Mouse (Mus musculus) heart, adult 2 months (tissue): ENCODE measurements around the gene Actn4. TPM values are rescaled to one million over a fixed set of nuclear protein-coding genes. Genes with fewer than 3 reads are reported as not detected.
A peak's percentile ranks its signal among the peaks of the same experiment; 100 is the strongest.
"Not testable (repeated sequence)": the region's sequence is repeated elsewhere in the genome, so short reads cannot be mapped to it uniquely, and the experiment has no call there.

ENCODE experiments used
- DNase-seq, 2 experiments: peaks; one replicate each; pipeline ENCODE4 v3.0.0; 2021
- H3K27ac ChIP-seq: fragments of 200-600 bp; 2 replicates; pipeline ENCODE4 v1.8.1; 2022
- H3K27me3 ChIP-seq: fragments of 200-500 bp; 2 replicates; pipeline ENCODE4 v1.6.1; 2012; ENCODE audit warnings: mild to moderate bottlenecking, low read length, inconsistent platforms, mixed read lengths; ENCODE audit not compliant: control insufficient read depth, insufficient read depth
- H3K36me3 ChIP-seq: fragments of 200-500 bp; 2 replicates; pipeline ENCODE4 v1.6.1; 2012; ENCODE audit warnings: low read length, inconsistent platforms; ENCODE audit not compliant: control insufficient read depth, insufficient read depth
- H3K4me1 ChIP-seq: fragments of 200-500 bp; 2 replicates; pipeline ENCODE4 v1.6.1; 2011; ENCODE audit warnings: low read length; ENCODE audit not compliant: control insufficient read depth, insufficient read depth
- H3K4me3 ChIP-seq: fragments of 200-600 bp; 2 replicates; pipeline ENCODE4 v1.8.1; 2022
- H3K79me2 ChIP-seq: fragments of 200-500 bp; replicated peaks from 2 replicates; pipeline ENCODE4 v1.6.1; 2012; ENCODE audit warnings: mild to moderate bottlenecking, inconsistent platforms, low read length, moderate library complexity, mixed read lengths; ENCODE audit not compliant: control insufficient read depth, insufficient read depth
- H3K9ac ChIP-seq: fragments of 200-500 bp; 2 replicates; pipeline ENCODE4 v1.6.1; 2012; ENCODE audit warnings: low read depth, mild to moderate bottlenecking, control low read depth, inconsistent platforms, low read length, mixed read lengths
- CTCF ChIP-seq: fragments of 200-600 bp; IDR thresholded peaks from 2 replicates; pipeline ENCODE4 v1.8.1; 2022; ENCODE audit warnings: antibody characterized with exemption, mild to moderate bottlenecking, moderate library complexity
- EP300 ChIP-seq: fragments of 200-500 bp; IDR thresholded peaks from 2 replicates; pipeline ENCODE4 v1.6.1; 2011; ENCODE audit warnings: low read depth, low read length, control low read depth; ENCODE audit not compliant: insufficient read depth
- POLR2A ChIP-seq: fragments of 200-500 bp; IDR thresholded peaks from 2 replicates; pipeline ENCODE4 v1.6.1; 2011; ENCODE audit warnings: mild to moderate bottlenecking, low read depth, low read length, control low read depth; ENCODE audit not compliant: insufficient read depth
- WGBS: fragments of 180-500 bp; shearing (Covaris S2); methylation state at CpG from one replicate; pipeline ENCODE4 v1.1.7; 2018; 5-methylcytosine and 5-hydroxymethylcytosine counted together
- intact Hi-C: fragments of 180-260 bp; cut with DNase I; formaldehyde crosslinking; loops from one replicate; pipeline ENCODE4 v1.15.1; 2025
- polyA plus RNA-seq: library from polyadenylated mRNA; depleted of rRNA; stranded (reverse); fragments of >200 nt; gene quantifications from 2 replicates; pipeline ENCODE4 v1.2.3, GENCODE M21; 2012
- total RNA-seq, 2 experiments: library from RNA; stranded (reverse); gene quantifications; 2 replicates each; pipeline ENCODE4 v1.2.3; 2021

Actn4 gene
- total and polyA plus RNA-seq, 3 experiments = 66.1 to 123 (median 85.7) TPM

DNA sequence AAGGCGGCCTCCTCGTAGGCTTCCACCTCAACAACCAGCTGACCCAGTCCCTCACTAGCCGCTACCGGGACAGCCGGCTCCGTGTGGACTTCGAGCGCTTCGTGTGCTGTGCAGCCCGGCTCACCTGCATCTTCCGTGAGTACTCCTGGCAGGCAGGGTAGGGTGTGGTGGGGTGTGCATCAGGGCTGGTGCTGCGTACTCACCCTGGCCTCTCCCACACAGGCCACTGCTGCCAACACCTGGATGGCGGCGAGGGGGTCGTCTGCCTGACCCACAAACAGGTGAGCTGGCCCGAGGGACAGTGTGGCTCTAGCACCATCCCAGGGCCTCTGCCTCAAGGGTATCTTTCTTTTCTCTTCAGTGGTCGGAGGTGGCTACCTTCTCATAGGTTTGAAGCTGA is 69.5 kb downstream of the Actn4 start:
- Histone ChIP-seq H3K27ac (no peak overlapping the region), H3K36me3 (no peaks in the 10 kb centered on the region), H3K4me1 (peaks cover 3% of the 10 kb centered on the region), H3K4me3 (no peak overlapping the region), H3K27me3 (no peaks in the 10 kb centered on the region), H3K9ac (no peak overlapping the region), H3K79me2 (no peaks in the 10 kb centered on the region)
- intact Hi-C loops = loop anchor here (10.0 kb wide), 1 partner anchor 142 kb away; no protein-coding TSS in a partner anchor
- DNase-seq = no peak
- WGBS = 90% methylated on average over 17 of the region's 17 CpGs
- TF ChIP-seq CTCF (no peak), EP300 (no peak), POLR2A (no peak)

GRCm38 (mm10) chr7:28888701-28889161 is 73.4 kb downstream of the Actn4 start:
- H3K27ac ChIP-seq = no peak overlapping the region
- intact Hi-C loops = no loop called here
- WGBS = 4% methylated on average over 27 of the region's 27 CpGs
- H3K36me3 ChIP-seq = no peaks in the 10 kb centered on the region
- H3K27me3 ChIP-seq = no peaks in the 10 kb centered on the region
- DNase-seq = no peak
- peaks cover 3% of the 10 kb centered on the region for H3K4me1 ChIP-seq
- no peak for TF ChIP-seq CTCF
- no peak for TF ChIP-seq EP300
- TF ChIP-seq POLR2A = no peak
- H3K4me3 ChIP-seq = peak overlapping the region; percentile 39
- H3K9ac ChIP-seq = peak overlapping the region; percentile 7; the same call in 1 of the 2 replicates
- H3K79me2 ChIP-seq = no peaks in the 10 kb centered on the region

DNA sequence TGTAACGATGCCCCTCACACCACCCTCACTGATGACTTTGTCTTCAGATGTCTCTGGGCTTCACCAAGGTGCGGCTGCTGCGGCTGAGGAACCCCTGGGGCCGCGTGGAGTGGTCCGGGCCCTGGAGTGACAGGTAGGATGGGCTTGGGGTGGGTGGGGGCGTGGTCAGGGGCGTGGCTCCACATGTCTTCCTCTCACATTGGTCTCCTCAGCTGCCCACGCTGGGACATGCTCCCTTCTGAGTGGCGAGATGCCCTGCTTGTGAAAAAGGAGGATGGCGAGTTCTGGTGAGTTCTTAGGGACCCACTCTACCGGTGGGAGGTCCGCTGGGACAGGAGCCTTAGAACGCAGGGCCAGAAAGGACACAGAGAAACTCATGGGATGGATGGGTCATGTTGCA is 75.7 kb downstream of the Actn4 start:
- intact Hi-C loops = no loop called here
- no peaks in the 10 kb centered on the region for H3K79me2 ChIP-seq
- no peak overlapping the region for H3K4me3 ChIP-seq
- no peak overlapping the region for H3K9ac ChIP-seq
- H3K36me3 ChIP-seq = no peaks in the 10 kb centered on the region
- H3K4me1 ChIP-seq = peaks cover 3% of the 10 kb centered on the region
- DNase-seq = no peak
- WGBS = 39% methylated on average over 14 of the region's 14 CpGs
- TF ChIP-seq CTCF (no peak), POLR2A (no peak), EP300 (no peak)
- no peaks in the 10 kb centered on the region for H3K27me3 ChIP-seq
- H3K27ac ChIP-seq = no peak overlapping the region

DNA sequence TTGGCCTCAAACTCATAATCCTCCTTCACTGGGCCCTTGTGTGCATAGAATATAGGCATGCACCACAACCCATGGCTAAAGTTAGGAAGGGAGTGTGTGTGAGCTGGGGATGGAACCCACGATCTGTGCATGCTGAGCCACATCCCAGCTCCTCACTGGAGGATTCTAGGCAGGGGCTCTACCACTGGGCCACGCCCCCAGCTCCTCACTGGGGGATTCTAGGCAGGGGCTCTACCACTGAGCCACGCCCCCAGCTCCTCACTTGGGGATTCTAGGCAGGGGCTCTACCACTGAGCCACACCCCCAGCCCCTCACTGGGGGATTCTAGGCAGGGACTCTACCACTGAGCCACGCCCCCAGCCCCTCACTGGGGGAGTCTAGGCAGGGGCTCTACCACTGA is 78.4 kb downstream of the Actn4 start:
- intact Hi-C loops, H3K4me3 ChIP-seq, DNase-seq, H3K79me2 ChIP-seq, H3K27me3 ChIP-seq, H3K27ac ChIP-seq, H3K36me3 ChIP-seq, H3K9ac ChIP-seq, H3K4me1 ChIP-seq: not testable (repeated sequence)
- WGBS = 93% methylated on average over 4 of the region's 4 CpGs

DNA sequence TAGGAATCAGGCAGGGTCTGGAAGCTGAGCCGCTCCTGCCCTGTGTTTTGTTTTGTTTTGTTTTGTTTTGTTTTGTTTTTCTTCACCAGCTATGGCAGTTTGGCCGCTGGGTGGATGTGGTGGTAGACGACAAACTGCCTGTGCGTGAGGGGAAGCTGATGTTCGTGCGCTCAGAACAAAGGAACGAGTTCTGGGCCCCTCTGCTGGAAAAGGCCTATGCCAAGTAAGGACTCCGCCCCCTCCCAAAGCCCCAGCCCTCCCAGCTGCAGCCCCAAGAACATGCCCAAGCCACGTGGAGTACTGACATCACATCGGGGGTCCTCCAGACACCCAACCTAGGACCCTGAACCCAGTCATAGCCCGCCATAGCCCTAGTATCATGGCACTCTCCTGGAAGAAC is 79.1 kb downstream of the Actn4 start:
- 83% methylated on average over 11 of the region's 11 CpGs for WGBS
- Histone ChIP-seq H3K4me3 (no peak overlapping the region), H3K79me2 (no peaks in the 10 kb centered on the region), H3K9ac (no peak overlapping the region), H3K4me1 (peaks cover 4% of the 10 kb centered on the region), H3K27ac (no peak overlapping the region), H3K36me3 (no peaks in the 10 kb centered on the region), H3K27me3 (no peaks in the 10 kb centered on the region)
- no peak for DNase-seq
- TF ChIP-seq POLR2A (no peak), CTCF (no peak), EP300 (no peak)
- intact Hi-C loops = no loop called here

DNA sequence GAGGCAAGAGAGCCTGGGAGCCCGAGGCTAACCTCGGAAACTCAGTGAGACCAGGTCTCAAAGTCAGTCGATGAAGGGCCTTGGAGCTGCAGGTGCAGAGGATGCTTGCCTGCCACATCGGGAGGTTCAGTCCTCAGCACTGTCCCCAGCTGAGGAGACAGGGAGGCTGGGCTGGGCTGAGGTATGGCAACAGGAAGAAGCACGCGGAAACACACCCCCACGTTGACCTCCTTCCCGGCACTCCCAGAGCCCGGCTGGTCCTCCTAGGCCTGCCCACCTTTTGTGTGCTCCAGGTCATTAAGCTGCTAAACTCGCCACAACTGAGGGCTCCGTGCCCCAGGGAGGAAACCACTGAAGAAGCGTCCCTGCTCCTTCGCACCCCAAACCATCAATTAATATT is 80.9 kb downstream of the Actn4 start, which contains the start of gene Capn12:
Capn12 (plus strand) TSS at position 224 of the 400 bp plus-strand sequence.
- H3K27ac ChIP-seq = no peak within 1 kb of the TSS; the same call in 1 of the 2 replicates
- H3K4me1 ChIP-seq = peaks cover 4% of the 10 kb centered on the region
- H3K27me3 ChIP-seq = no peaks in the 10 kb centered on the region
- no peak for TF ChIP-seq EP300
- TF ChIP-seq CTCF = no peak
- TF ChIP-seq POLR2A = no peak
- H3K4me3 ChIP-seq = no peak within 1 kb of the TSS
- H3K36me3 ChIP-seq = no peaks in the 10 kb centered on the region
- H3K79me2 ChIP-seq = no peaks in the 10 kb centered on the region
- intact Hi-C loops = no loop called here
- WGBS = 34% methylated on average over 13 of the region's 13 CpGs
- peak within 1 kb of the TSS; percentile 29; the same call in 1 of the 2 replicates for H3K9ac ChIP-seq
- no peak for DNase-seq
